Mouse (Mus musculus): Measurements from ENCODE around the gene Slc13a4. TPM values are rescaled to one million over a fixed set of nuclear protein-coding genes. Genes with fewer than 3 reads are reported as not detected.

Gene Slc13a4
- polyA plus RNA-seq, 1 experiment: 1.1 TPM

DNA sequence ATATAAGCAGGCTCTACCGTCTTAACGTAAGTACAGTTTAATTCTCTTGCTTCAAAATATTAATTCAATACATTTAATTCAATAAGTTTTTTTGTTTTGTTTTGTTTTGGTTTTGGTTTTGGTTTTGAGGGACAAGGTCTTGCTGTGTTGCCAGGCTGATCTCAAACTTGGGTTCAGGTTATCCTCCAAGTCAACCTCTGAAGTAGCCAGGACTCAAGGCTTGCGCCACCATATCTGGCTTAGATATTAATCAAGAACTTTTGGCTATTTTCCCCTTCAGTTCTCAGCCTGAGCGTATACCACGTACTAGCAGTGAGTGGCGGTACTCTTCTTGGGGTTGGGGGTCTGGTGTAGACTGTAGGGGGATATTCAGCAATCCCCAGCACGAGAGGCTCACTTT is 5.3 kb downstream of the Slc13a4 start:
- no peak overlapping the region for H3K27ac ChIP-seq (ENCODE audit: insufficient read depth, low read length)
- no peaks in the 10 kb centered on the region for H3K27me3 ChIP-seq (ENCODE audit: control insufficient read depth, insufficient read depth, low read length, poor library complexity, severe bottlenecking)
- H3K9ac ChIP-seq (ENCODE audit: low read depth, poor library complexity, severe bottlenecking): no peak overlapping the region
- TF ChIP-seq EP300 (IDR thresholded peaks at IDR 0.05; ENCODE audit: insufficient read depth, low read depth, low read length) (no peak), POLR2A (IDR thresholded peaks at IDR 0.05; ENCODE audit: insufficient read depth, low read length) (no peak), CTCF (IDR thresholded peaks at IDR 0.05; ENCODE audit: low read depth, low read length) (no peak)
- peaks cover 1% of the 10 kb centered on the region for H3K4me1 ChIP-seq (ENCODE audit: control insufficient read depth, insufficient read depth, low read length)
- no peak overlapping the region for H3K4me3 ChIP-seq (ENCODE audit: low read depth, low read length)
- H3K9me3 ChIP-seq (replicated peaks; ENCODE audit: control insufficient read depth, insufficient read depth, low read length, poor library complexity, severe bottlenecking): no peaks in the 10 kb centered on the region
- no peaks in the 10 kb centered on the region for H3K36me3 ChIP-seq (ENCODE audit: control insufficient read depth, insufficient read depth, low read length, poor library complexity, severe bottlenecking)

DNA sequence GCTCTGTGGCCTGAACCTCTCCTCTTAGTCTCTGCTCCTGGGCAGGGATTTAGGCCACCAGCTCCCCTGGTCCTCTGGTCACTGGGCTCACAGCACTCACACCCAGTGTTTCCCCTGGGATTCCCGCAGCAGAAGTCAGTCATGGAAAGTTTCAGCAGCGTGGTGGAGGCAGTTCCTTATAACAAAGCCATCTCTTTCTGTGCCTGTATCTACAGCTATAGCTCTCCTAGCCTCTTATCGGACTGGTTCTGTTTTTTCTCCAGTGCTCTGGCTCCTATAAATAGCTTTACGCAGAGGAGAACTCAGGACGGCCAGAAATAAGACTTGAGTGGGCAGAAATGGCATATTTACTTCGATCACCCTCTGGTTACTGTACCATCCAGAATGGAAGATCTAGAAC is 9.6 kb downstream of the Slc13a4 start:
- TF ChIP-seq EP300 (IDR thresholded peaks at IDR 0.05; ENCODE audit: insufficient read depth, low read depth, low read length) (no peak), CTCF (IDR thresholded peaks at IDR 0.05; ENCODE audit: low read depth, low read length) (no peak), POLR2A (IDR thresholded peaks at IDR 0.05; ENCODE audit: insufficient read depth, low read length) (no peak)

DNA sequence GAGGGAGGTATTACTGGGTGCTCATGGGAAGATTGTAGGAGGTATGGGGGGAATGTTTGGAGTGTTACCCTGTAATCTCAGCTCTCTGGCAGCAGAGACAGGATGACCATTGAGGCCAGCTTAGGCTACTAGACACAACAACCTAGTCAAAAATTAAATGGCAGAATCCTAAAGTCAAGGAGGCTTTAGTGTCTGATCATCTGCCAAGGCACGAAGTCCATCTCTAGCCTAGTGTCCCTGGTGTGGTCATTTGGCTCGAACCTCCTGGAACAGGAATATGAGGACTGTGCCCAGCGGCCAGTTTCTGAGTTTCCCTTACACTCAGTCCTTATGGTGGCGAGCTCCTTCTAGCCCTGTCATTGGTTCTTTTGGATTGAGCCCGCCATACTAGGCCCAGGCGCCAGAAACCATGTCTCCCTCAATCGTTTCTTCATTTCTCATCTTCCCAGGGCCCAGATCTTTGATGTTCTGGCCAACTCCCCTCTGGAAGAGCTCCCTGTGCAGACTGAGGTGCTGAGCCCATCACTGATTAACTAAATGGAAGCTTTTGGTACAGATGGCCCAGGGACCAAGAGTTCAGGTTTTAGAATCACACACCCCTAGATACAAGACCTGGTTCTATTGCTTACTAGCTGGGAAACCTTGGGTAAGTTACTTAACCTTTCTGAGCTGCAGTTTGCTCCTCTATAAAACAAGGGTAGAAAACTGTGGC is 10.3 kb downstream of the Slc13a4 start:
- Histone ChIP-seq H3K27me3 (ENCODE audit: control insufficient read depth, insufficient read depth, low read length, poor library complexity, severe bottlenecking) (no peaks in the 10 kb centered on the region), H3K9me3 (replicated peaks; ENCODE audit: control insufficient read depth, insufficient read depth, low read length, poor library complexity, severe bottlenecking) (no peaks in the 10 kb centered on the region)

More for the DNA sequence above, 9.6 kb downstream of the Slc13a4 start:
- no peaks in the 10 kb centered on the region for H3K4me1 ChIP-seq (ENCODE audit: control insufficient read depth, insufficient read depth, low read length)
- no peaks in the 10 kb centered on the region for H3K27me3 ChIP-seq (ENCODE audit: control insufficient read depth, insufficient read depth, low read length, poor library complexity, severe bottlenecking)
- no peaks in the 10 kb centered on the region for H3K9me3 ChIP-seq (replicated peaks; ENCODE audit: control insufficient read depth, insufficient read depth, low read length, poor library complexity, severe bottlenecking)
- H3K9ac ChIP-seq (ENCODE audit: low read depth, poor library complexity, severe bottlenecking): no peak overlapping the region
- H3K27ac ChIP-seq (ENCODE audit: insufficient read depth, low read length): no peak overlapping the region
- H3K4me3 ChIP-seq (ENCODE audit: low read depth, low read length): no peak overlapping the region
- H3K36me3 ChIP-seq (ENCODE audit: control insufficient read depth, insufficient read depth, low read length, poor library complexity, severe bottlenecking): no peaks in the 10 kb centered on the region

DNA sequence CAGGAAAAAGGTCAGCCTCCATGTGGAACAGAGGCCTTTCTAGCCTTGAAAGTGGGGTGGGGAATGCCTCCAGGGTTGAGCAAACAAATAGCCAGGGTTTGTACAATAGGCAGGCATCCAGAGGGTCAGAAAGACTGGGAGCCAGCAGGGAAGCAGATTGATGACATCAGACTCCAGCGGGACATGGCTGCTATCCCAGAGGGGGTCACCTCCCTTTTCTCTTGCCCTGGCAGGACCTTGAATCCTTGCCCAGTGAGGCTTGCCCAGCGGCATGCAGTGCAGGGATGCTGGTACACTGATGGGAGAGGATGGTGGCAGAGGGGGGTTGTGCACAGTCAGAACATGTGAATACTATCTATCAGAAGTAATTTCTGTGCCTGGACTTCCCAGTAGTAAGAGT is 10.9 kb downstream of the Slc13a4 start:
- H3K36me3 ChIP-seq (ENCODE audit: control insufficient read depth, insufficient read depth, low read length, poor library complexity, severe bottlenecking): no peaks in the 10 kb centered on the region
- H3K9ac ChIP-seq (ENCODE audit: low read depth, poor library complexity, severe bottlenecking): no peak overlapping the region
- H3K27me3 ChIP-seq (ENCODE audit: control insufficient read depth, insufficient read depth, low read length, poor library complexity, severe bottlenecking): no peaks in the 10 kb centered on the region
- no peak overlapping the region for H3K27ac ChIP-seq (ENCODE audit: insufficient read depth, low read length)
- no peak overlapping the region for H3K4me3 ChIP-seq (ENCODE audit: low read depth, low read length)
- no peaks in the 10 kb centered on the region for H3K9me3 ChIP-seq (replicated peaks; ENCODE audit: control insufficient read depth, insufficient read depth, low read length, poor library complexity, severe bottlenecking)
- no peaks in the 10 kb centered on the region for H3K4me1 ChIP-seq (ENCODE audit: control insufficient read depth, insufficient read depth, low read length)
- no peak for TF ChIP-seq CTCF (IDR thresholded peaks at IDR 0.05; ENCODE audit: low read depth, low read length)
- no peak for TF ChIP-seq EP300 (IDR thresholded peaks at IDR 0.05; ENCODE audit: insufficient read depth, low read depth, low read length)
- no peak for TF ChIP-seq POLR2A (IDR thresholded peaks at IDR 0.05; ENCODE audit: insufficient read depth, low read length)

More for the DNA sequence above, 10.3 kb downstream of the Slc13a4 start:
- H3K27ac ChIP-seq (ENCODE audit: insufficient read depth, low read length): no peak overlapping the region
- H3K36me3 ChIP-seq (ENCODE audit: control insufficient read depth, insufficient read depth, low read length, poor library complexity, severe bottlenecking): no peaks in the 10 kb centered on the region
- no peak overlapping the region for H3K4me3 ChIP-seq (ENCODE audit: low read depth, low read length)
- H3K9ac ChIP-seq (ENCODE audit: low read depth, poor library complexity, severe bottlenecking): no peak overlapping the region
- no peaks in the 10 kb centered on the region for H3K4me1 ChIP-seq (ENCODE audit: control insufficient read depth, insufficient read depth, low read length)
- TF ChIP-seq CTCF (IDR thresholded peaks at IDR 0.05; ENCODE audit: low read depth, low read length): no peak
- no peak for TF ChIP-seq POLR2A (IDR thresholded peaks at IDR 0.05; ENCODE audit: insufficient read depth, low read length)
- TF ChIP-seq EP300 (IDR thresholded peaks at IDR 0.05; ENCODE audit: insufficient read depth, low read depth, low read length): no peak

DNA sequence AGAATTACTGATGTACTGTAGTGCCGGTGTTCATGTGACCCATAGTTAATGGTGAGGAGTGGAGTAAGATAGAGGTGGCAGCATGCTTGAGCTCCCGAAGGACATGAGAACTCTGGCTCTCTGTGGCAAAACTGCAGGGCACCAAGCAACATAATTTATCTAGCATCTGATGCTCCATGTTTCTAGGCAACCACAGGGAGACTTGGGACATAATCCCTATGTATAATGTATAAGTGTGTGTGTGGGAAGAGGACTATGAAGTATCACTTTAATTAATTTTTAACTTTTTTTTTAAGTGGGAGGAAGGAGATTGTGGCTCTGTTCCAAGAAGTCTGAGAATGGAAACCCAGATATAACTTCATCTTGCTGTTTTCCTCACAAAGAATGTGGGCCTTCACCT is 13.0 kb downstream of the Slc13a4 start:
- Histone ChIP-seq H3K9me3 (replicated peaks; ENCODE audit: control insufficient read depth, insufficient read depth, low read length, poor library complexity, severe bottlenecking) (no peaks in the 10 kb centered on the region), H3K4me3 (ENCODE audit: low read depth, low read length) (no peak overlapping the region), H3K27me3 (ENCODE audit: control insufficient read depth, insufficient read depth, low read length, poor library complexity, severe bottlenecking) (no peaks in the 10 kb centered on the region), H3K27ac (ENCODE audit: insufficient read depth, low read length) (no peak overlapping the region), H3K9ac (ENCODE audit: low read depth, poor library complexity, severe bottlenecking) (no peak overlapping the region), H3K4me1 (ENCODE audit: control insufficient read depth, insufficient read depth, low read length) (no peaks in the 10 kb centered on the region), H3K36me3 (ENCODE audit: control insufficient read depth, insufficient read depth, low read length, poor library complexity, severe bottlenecking) (no peaks in the 10 kb centered on the region)
- TF ChIP-seq EP300 (IDR thresholded peaks at IDR 0.05; ENCODE audit: insufficient read depth, low read depth, low read length): no peak
- no peak for TF ChIP-seq POLR2A (IDR thresholded peaks at IDR 0.05; ENCODE audit: insufficient read depth, low read length)
- TF ChIP-seq CTCF (IDR thresholded peaks at IDR 0.05; ENCODE audit: low read depth, low read length): no peak

DNA sequence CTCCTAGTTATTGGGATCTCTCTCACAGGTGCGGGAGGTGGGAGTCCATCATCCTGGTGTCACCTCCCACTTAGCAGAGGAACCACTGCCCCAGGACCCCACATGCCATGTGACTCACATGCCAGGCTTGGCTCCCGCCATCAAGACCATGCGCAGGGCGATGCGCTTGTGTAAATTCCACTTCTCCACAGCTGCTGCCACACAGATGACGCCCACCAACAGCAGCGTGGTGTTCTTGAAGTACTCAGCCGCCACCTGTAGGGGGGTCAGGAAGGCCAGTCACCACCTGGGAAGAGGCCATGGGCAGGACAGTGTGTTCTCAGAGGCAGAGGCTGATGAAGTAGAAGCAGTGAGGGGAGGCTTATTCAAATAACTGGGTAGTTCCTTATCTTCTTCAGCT is 18.3 kb downstream of the Slc13a4 start:
- Histone ChIP-seq H3K27ac (ENCODE audit: insufficient read depth, low read length) (no peak overlapping the region), H3K4me1 (ENCODE audit: control insufficient read depth, insufficient read depth, low read length) (peaks cover 9% of the 10 kb centered on the region), H3K9ac (ENCODE audit: low read depth, poor library complexity, severe bottlenecking) (no peak overlapping the region), H3K4me3 (ENCODE audit: low read depth, low read length) (no peak overlapping the region), H3K27me3 (ENCODE audit: control insufficient read depth, insufficient read depth, low read length, poor library complexity, severe bottlenecking) (no peaks in the 10 kb centered on the region), H3K36me3 (ENCODE audit: control insufficient read depth, insufficient read depth, low read length, poor library complexity, severe bottlenecking) (no peaks in the 10 kb centered on the region), H3K9me3 (replicated peaks; ENCODE audit: control insufficient read depth, insufficient read depth, low read length, poor library complexity, severe bottlenecking) (no peaks in the 10 kb centered on the region)
- TF ChIP-seq POLR2A (IDR thresholded peaks at IDR 0.05; ENCODE audit: insufficient read depth, low read length): no peak
- TF ChIP-seq CTCF (IDR thresholded peaks at IDR 0.05; ENCODE audit: low read depth, low read length): no peak
- TF ChIP-seq EP300 (IDR thresholded peaks at IDR 0.05; ENCODE audit: insufficient read depth, low read depth, low read length): no peak

All from ES-Bruce4 (cell line).